Mouse (Mus musculus): ENCODE results near the gene Arhgef12. TPM values are rescaled to one million over a fixed set of nuclear protein-coding genes. Genes with fewer than 3 reads are reported as not detected.
A peak's percentile ranks its signal among the peaks of the same experiment; 100 is the strongest.

Gene Arhgef12
- total RNA-seq, 1 experiment from 2014 or later = 142 TPM

DNA sequence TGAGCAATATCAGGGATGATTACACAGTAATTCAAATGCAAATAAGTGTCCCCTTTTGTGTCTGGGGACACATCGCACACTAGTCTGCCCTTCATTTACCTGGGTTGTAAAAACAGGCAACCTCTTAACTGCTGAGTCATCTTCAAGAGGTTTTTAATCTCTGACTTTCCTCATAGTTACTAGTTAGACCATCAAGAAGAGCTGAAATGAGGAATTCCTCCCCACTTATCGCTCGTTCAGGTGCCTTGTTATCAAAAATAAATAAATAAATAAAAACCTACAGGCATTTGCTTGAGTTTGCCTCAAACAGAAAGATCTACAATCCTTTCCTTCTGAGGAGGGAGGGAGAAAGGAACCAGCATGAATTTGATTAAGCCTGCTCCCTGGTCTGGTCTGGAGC is 1.7 kb upstream of the Arhgef12 start:
- no peak for DNase-seq

DNA sequence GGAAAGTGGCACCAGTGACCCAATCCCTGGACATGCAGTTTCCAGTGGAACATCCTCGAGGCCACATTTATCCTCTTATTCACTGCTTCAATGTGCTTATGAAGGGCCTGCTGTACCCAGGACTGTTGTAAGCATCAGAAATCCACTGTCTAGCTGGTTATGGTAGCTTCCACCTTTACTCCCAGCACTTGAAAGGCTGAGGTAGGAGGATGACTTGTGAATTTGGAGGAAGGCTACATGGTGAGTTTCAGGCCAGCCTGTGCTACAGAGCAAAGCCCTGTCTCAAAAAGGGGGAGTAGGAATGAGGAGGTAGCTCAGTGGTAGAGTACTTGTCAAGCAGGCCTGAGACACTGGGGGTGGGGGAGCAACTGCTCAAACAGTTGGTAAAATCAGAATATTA is 1.0 kb upstream of the Arhgef12 start:
- no peak for DNase-seq

DNA sequence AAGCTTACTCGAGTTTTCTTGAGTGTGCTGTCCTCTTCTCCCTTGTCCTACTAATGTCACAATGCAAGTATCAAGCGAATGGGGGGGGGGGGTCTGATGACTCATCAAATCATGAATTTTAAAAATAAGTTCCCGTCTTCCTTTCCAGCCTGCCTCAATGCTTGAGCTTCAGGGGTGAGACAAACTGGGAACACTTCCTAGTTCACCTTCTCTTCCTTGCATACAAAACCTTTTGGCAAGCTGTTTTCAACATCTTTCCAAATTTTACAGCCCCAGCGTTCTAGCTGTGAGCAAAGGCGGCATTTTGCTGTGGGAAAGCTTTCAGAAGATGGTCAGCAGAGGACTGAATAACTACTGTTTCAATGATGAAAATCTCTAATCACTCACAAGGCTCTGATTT is 516 bp upstream of the Arhgef12 start:
- no peak for DNase-seq

DNA sequence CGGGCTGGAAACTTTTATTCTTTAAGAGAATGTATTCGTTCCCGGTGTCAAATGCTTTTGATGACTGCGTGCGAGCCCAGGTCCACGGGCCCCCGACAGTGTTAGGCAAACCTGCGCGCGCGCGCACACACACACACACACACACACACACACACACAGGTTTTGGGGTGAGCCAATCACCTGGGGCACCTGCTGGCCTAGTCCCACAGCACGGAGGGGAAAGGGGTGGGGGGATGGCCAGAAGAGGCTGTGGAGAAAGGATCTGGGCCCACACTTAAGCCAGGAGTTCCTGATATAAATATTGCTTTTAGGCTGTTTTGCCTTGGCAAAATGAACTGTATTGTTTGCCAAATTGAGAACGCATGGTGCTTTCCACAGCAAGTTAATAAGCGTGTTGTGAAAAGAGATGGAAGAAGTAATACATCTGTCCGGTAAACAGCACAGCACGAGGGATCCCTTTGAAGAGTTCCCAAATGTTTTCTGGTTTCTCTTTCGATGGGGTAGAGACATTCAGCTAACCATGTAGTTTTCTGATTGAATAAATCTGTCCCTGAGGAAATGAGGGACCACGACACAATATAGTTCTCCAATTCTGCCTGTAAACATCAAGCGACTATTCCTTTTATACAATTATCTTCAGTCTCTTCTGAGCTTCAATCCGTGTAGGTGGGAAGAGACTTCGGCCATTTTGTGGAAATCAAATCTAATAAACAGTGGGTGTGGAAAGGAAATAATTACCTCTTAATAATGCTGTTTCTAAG is 433 bp downstream of the Arhgef12 start:
- DNase-seq = peak; percentile 37

DNA sequence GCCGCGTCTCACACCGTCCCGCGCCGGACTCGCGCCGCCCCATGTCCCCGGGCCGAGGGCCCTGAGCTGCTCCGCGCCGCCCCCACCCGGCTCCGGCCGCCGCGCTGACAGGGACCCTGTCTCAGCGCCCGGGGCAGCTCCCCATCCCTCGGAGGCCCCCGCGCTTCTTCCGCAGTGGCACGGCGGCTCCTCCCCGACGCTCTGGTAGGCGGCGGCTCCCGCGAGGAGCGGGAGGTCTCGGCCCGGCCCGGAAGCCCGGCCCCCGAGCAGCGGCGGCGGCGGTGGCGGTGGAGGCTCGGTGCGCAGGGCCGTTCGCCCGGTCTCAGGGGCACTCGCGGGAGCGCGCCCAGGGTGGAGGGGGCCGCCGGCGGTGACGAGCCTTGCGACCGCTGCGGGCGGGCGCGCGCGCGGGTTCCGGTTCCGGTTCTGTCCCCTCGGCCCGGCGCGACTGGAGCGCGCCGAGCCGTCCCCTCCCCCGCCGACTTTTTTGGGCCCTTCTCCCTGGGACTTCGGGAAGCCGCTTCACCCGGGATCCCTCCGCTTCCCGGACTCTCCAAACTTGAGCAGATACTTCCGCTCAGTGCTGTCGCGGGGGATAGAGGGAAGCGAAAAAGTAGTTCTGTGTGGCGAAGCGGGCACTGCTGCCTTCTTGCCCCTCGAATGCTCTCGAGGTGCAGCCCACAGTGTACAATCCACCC is 1.2 kb downstream of the Arhgef12 start:
- DNase-seq = peak; percentile 95

DNA sequence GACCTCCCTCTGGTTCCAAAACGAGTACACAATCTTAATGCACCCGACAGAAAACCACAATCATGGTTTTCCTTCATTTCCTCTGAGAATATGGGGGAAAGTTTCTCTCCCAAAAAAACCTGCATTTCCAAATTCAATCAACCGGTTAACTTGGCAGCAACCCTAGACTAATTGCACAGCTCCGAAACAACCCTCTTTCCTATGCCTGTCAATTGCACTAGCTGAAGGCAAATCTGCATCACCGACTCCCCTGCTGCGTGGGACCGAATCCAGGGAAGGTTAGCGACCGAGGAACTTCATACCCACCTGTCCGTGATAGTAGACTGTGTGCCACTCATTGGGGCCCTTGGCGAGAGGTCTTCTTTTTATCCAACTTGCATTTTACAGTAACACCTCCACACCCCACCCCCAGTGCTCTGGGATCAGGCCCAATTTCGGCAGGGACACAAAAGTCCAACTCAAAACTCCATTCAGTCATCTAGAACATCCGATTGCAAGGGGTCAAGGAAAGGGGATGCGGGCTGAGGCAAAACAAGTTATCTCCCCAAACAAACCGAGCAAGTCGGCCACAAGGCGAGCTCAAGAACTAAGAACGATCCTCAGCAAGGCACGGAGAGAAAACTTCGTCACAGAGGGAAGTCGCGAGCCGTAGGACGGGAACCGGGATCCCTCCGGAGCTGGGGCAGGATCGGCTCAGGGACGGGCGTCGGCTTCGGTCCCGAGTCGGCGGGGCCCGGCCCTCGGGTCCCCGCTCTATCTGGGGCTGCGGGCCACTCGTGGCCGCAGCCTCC is 2.0 kb downstream of the Arhgef12 start:
- peak; percentile 31 for DNase-seq

DNA sequence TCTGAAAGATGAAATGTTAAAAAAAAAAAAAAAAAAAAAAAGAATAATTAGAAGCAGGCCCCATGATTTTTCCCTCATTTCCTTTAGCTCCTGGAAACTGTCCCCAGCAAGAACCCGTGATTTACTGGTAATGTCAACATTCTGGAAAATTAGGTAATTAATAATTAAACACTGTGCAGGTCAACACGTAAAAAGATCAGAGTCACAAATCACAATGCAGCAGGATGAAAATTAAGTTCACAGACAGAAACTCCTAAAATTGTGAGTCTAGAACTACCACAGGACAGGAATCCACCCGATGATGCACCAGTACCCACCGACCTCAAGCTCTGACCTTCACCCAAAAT is 2.5 kb downstream of the Arhgef12 start:
- DNase-seq = no peak

DNA sequence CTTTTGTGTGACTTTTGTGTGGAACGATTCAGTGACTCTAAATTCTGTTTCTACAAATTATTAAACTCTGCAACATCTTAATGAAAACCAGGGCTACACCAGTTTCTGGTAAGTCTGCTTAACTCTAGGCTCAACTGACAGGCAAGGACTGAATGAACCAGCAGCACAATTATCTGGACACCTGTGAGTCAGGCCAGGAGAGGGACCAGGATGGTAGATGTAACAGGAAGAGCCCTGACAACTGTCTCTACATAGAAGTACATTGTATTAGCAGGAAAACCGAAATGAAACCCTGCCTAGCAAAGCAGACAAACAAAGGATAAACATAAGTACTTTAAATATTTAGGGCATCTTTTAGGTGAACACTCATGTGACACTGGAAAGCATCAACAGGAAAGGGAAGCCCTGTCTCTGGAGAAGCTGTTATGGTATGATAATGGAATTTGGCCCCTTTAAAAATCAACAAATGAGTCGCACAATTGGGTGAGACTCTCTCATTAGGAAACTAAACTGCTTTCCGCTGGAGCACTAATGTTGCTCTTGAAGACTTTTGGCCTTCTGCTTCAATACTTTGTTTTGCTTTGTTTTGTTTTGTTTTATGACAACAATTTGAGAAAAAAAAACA is 3.3 kb downstream of the Arhgef12 start:
- no peak for DNase-seq

DNA sequence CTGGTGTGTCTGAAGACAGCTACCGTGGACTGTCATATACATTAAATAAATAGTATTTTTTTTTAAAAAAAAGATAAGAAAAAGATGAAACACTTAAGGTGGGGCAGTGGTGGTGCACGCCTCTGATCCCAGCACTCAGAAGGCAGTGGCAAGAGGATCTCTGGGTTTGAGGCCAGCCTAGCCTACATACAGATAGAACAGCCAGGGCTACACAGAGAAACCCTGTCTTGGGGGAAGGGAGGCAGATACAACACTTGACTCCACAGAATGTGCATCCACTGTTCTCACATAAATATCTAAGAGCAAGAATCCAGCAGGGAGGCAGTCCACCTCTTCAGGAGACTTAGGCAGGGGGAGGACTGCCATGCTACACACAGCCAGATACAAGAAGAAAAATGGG is 4.1 kb downstream of the Arhgef12 start:
- no peak for DNase-seq

DNA sequence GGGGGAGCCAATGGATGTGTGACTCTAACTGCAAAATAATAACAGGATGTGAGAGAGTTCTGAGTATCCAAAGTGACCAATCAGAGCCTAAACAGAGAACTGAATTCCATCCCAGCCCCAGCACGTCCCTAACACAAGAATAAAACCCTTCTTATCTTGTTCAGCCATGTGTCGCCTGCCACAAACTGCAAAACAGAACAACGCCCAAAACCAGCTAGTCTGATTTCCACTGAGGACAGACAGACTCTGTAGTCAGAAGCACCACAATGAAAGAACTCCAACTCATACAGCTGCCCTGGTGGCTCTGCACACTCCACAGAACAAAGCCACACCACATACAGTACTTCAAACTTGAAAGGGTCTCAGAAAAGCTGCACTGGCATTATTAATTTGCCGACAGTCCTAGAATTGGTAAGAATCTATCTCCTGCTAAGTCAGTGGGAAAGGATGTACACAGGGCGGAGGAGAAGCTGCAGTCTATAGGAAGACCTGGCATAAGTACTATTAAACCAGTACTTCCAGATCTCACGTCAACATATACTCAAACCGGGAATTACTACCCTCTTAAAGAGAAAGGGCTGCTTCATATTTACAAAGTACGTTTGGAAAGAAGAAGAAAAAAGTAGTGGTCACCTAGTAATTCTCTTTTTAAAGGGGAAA is 5.0 kb downstream of the Arhgef12 start:
- DNase-seq = no peak

DNA sequence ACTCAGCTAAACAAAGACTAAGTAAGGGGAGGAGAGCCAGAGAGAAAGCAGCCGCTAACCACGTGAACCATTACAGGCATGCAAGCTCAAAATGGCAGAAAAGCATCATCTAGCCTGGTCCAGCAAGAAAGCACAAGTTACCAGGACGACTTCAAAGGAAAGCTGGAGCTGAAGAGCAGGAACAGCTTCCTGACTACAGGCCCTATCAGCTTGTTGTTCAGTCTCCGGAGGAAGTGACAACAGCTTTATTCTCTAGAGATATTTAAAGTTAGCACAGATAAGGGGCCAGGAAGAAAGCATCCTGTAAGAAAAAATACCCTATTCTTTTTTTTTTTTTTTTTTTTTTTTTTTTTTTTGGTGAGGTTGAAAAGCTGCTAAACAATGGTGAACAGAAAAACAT is 8.1 kb downstream of the Arhgef12 start:
- DNase-seq = no peak

DNA sequence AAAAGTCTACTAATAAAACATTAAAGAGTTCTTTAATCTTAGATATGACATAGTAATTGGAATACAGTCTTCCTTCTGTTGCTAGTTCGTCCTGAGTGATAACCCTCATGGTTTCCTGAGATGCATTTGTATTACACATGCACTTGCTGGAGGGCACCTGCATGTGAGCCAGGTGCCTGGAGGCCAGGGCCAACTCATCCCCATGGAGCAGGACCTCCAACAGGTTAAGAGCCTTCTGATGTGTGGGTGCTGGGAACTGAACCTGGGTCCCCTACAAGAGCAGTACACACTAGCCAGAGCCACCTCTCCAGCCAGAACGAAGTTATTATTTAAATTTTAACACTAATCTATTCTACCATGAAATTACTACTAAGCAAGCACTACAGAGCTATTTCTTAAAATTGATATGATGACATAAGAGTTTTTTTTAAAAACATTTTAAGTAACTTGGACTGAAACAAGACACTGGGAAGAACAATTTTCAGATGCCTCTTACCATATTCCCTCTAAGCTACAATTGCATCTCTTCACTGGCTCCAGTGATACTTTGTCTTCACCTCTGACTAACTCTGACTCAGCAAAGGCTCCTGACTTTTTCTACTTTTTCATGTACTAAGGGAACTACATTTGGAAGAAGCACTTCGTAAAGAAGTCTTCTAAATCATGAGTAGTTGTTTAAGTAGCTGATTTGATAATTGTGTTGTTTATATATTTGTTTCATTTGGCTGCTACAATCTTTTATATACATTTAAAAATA is 9.1 kb downstream of the Arhgef12 start:
- DNase-seq = no peak

DNA sequence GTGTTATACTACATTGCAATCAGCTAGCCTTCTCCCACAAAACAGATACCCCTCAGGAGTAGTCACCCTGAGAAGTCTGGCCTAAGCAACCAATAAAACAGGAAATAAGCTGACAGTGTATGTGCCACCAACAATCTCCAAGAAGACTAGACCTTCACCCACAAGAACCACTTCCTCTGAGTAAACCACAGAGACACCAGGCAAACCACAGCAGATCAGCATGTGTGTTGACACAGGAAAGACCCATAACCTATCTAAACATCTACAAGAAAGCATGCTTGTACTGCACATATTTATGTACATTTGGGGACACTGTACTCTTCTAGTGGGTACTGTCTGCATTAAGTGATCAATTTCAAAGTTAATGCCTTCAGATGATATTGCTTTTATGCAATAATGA is 10.7 kb downstream of the Arhgef12 start:
- no peak for DNase-seq

DNA sequence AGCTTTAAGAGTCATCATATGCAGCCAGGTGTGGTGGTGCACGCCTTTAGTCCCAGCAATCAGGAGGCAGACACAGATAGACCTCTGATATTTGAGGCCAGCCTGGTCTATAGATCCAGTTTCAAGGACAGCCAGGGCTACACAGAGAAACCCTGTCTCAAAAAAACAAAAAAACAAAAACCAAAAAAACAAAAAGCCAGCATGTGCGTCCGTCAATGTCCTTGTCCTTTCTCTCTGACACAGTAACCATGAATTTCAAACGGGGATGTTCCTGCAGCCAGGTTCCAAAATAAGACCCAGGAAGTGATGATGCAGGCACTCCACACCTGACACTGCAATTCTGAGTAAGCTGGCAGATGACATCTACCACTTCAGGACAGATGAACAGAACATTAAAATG is 12.2 kb downstream of the Arhgef12 start:
- no peak for DNase-seq

DNA sequence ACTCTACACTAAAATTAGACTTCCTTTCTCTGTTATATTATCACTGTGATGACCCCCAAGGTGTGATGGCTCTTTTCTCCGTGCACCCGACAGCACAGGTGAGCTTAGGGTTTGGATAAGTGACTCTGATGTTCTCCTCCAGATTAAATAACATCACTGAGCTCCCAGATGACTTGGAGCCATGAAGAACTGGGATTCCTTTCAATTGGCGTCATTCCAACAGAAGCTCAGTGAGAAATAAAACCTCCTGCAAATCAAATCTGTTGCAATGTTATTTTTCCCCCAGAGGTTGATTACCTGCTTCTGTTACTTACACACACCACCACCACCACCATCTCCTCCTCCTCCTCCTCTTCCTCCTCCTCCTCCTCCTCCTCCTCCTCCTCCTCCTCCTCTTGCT is 13.2 kb downstream of the Arhgef12 start:
- DNase-seq = no peak

DNA sequence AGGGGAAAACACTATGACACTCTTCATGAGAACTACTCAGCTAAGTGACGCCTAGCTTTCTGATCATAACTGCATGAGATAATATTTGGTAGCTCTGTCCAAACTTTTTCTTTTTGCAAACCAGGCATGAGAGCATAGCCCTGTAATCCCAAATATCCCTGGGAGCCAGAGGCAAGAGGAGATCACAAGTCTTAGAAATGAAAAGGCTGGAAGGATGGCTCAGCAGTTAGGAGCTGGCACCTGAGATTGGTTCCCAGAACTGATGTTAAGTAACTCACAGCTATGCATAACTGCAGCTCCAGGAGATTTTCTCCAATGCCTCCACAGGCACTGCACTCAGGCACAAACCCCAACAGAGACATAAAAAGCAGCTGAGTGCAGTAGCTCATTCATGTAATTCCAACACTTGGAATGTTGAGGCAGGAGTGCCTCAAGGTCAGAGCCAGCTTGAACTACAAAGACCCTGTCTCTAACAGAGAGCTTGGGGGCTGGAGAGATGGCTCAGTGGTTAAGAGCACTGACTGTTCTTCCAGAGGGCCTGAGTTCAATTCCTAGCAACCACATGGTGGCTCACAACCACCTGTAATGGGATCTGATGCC is 21.3 kb downstream of the Arhgef12 start:
- no peak for DNase-seq

DNA sequence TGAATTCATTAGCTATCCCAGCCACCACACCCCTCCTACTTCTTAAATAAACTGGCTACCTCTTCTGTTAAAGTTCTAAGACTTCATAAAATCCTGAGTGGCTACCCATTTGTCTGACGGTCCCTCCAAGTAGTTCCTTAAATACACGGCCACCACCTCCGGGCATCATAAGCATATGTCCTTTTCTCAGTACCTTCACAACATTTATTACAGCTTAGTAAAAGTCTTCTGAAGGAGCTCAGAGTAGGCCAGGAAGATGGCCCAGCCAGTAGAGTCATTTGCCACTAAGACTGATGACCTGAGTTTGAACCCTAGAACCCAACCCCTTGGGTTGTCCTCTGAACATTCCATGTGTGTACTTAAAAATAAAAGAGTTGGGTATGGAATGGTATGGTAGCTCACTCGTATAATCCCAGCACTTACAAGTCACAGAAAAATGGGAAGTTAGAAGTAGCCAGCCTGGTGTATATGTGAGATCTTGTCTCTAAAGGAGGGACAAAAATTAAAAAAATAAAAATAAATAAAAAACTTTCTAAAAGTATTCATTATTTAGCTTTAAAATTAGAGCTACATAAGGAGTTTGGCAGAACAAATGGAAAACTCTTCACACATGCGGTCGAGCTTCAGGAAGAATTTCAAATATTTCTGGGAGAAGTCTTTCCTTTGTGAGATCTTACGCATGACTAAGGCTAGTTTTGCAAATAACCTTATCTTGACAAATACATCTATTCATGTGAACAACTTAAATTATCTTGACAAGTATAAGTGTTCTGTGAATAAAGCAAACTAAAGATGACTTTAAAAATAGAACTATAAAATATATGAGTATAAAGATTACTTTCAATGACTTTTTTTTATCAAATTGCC is 22.3 kb downstream of the Arhgef12 start:
- no peak for DNase-seq

DNA sequence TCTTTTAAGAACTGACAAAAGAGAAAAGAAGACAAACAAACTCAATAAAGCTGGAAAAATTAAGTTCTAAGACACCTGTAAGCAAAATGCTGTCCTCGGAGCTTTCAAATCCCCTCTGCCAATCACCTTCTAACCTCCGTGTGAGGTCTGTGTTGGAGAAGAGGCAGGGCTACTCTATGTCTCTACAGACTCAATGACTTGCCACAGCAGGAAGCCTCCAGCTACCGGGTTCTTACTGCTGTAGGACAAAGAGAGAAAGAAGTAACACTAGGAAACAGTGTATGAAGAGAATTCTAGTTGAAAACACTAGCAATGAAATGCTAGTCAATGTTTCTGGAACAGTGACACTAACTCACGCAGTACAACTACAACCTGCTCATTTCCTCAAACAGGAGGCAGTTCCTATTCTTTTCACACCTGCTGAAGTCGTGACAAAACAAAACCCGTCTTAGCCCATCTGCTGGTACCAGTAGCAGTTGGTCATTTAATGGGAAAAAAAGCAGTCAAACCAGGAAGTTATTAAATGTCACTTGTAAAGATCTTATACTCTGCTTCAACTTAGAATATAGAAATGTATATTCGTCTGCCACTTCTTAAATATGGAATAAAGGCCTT is 23.5 kb downstream of the Arhgef12 start:
- no peak for DNase-seq

DNA sequence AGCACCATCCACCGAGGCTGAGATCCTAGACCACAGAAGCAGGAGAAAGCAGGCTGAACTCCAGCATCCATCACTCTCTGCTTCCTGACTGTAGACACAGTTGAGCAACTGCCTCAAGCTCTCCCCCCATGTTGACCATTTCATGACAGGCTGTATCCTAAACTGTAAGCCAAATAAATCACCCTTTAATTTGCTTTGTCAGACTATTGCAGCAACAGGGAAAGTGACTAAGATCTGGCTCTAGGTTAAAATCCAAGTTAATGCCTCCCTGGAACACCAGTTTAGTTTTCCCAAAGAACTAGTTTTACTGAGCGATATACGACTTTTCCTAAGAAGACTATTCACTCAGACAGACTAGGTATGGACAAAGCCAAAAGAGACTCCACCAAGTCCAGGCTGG is 28.3 kb downstream of the Arhgef12 start:
- no peak for DNase-seq

DNA sequence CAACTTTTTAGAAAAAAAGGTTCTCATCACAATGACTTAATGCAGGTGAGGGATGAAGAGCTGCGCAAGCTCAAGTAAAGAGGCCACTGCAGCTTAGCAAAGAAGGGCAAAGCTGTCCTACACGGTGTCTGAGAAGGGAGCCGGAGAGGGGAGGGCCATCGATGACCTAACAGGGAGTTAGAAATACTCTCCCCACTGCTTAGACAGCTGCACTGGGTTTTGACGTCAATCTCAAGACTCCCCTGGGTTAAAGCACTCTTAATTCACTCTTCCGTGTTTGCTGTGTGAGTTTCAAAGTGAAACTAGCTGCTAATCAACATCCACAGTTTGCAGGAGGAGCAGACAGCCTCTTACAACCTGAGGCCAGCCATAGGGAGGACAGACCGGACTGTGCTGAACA is 30.9 kb downstream of the Arhgef12 start:
- no peak for DNase-seq
